Mouse (Mus musculus) ES-E14 (cell line): ENCODE data around the gene Nefh. TPM values are rescaled to one million over a fixed set of nuclear protein-coding genes. Genes with fewer than 3 reads are reported as not detected.
A peak's percentile ranks its signal among the peaks of the same experiment; 100 is the strongest.

Experiments
- DNase-seq: peaks from one replicate; pipeline ENCODE4 v3.0.0-alpha.2; 2013; ENCODE audit warnings: low read depth, low spot score
- H3K27ac ChIP-seq: 2 replicates; pipeline ENCODE4 v1.5.1; 2012; ENCODE audit warnings: low read depth, mild to moderate bottlenecking, low read length, moderate library complexity, mixed read lengths; ENCODE audit not compliant: poor library complexity, insufficient read depth, severe bottlenecking
- H3K36me3 ChIP-seq: 2 replicates; pipeline ENCODE4 v1.6.1; 2012; ENCODE audit warnings: mild to moderate bottlenecking, low read length, moderate library complexity, mixed read lengths; ENCODE audit not compliant: control insufficient read depth, poor library complexity, insufficient read depth, severe bottlenecking
- H3K4me1 ChIP-seq, 2 experiments: fragments of 150-350 bp in 1 of 2; sonication (generic) in 1 of 2; 2 replicates each; pipeline ENCODE4 v1.6.1; 2012; ENCODE audit warnings: low read length in 2 of 2, mild to moderate bottlenecking in 1 of 2, mixed read lengths in 1 of 2; ENCODE audit not compliant: control insufficient read depth in 2 of 2, insufficient read depth in 2 of 2, poor library complexity in 1 of 2
- H3K4me3 ChIP-seq, 2 experiments: fragments of 150-350 bp in 1 of 2; sonication (generic) in 1 of 2; 2 replicates each; pipeline ENCODE4 v1.5.1; 2012; ENCODE audit warnings: low read length in 2 of 2, low read depth in 1 of 2, mild to moderate bottlenecking in 1 of 2, mixed read lengths in 1 of 2; ENCODE audit not compliant: insufficient read depth in 1 of 2, poor library complexity in 1 of 2, severe bottlenecking in 1 of 2
- H3K9ac ChIP-seq: 2 replicates; pipeline ENCODE4 v1.6.1; 2012; ENCODE audit warnings: low read depth, mild to moderate bottlenecking, low read length, mixed read lengths; ENCODE audit not compliant: poor library complexity, insufficient read depth, severe bottlenecking
- H3K9me3 ChIP-seq: fragments of 150-350 bp; sonication (generic); 2 replicates; pipeline ENCODE4 v1.6.1; 2012; ENCODE audit warnings: low read depth, mild to moderate bottlenecking, low read length; ENCODE audit not compliant: control insufficient read depth, insufficient read depth
- CHD2 ChIP-seq: IDR thresholded peaks from 2 replicates; pipeline ENCODE4 v1.6.1; 2014; ENCODE audit warnings: mild to moderate bottlenecking, low read depth, low read length, inconsistent platforms
- HCFC1 ChIP-seq: IDR thresholded peaks from 2 replicates; pipeline ENCODE4 v1.6.1; 2012; ENCODE audit warnings: low read length, inconsistent platforms, borderline replicate concordance; ENCODE audit not compliant: insufficient read depth
- MAFK ChIP-seq: IDR thresholded peaks from 2 replicates; pipeline ENCODE4 v1.6.1; 2014; ENCODE audit warnings: mild to moderate bottlenecking, low read depth, low read length, inconsistent platforms; ENCODE audit not compliant: insufficient read depth
- ZC3H11A ChIP-seq: IDR thresholded peaks from 2 replicates; pipeline ENCODE4 v1.6.1; 2012; ENCODE audit warnings: low read depth, mild to moderate bottlenecking, inconsistent platforms, low read length, borderline replicate concordance
- ZNF384 ChIP-seq: IDR thresholded peaks from 2 replicates; pipeline ENCODE4 v1.6.1; 2012; ENCODE audit warnings: low read depth, low read length, inconsistent platforms
- in situ Hi-C, 2 experiments: fragments of 600-800 bp; cut with MboI; formaldehyde crosslinking; loops; one replicate each; pipeline ENCODE4 v1.15.1; 2025; ENCODE audit warnings: low sequenced_read_pairs in 2 of 2, inconsistent platforms in 1 of 2; ENCODE audit not compliant: unreplicated experiment in 2 of 2
- total RNA-seq: library from RNA; depleted of rRNA; stranded (reverse); fragments of 300-350 nt; gene quantifications from 2 replicates; pipeline ENCODE4 v1.2.3, GENCODE M21; 2012; rRNA removed

Gene Nefh
- 13.9 and 17.7 TPM in 2 replicates for total RNA-seq

- H3K4me1 ChIP-seq, result peaks cover 0 to 2% of the 10 kb centered on the region in 2 experiments; a peak in 1 of 4 replicates
- H3K9me3 ChIP-seq, result no peaks in the 10 kb centered on the region
- peak within 1 kb of the TSS; percentile 68 to 77 for H3K4me3 ChIP-seq
- H3K9ac ChIP-seq, result peak within 1 kb of the TSS; percentile 67
- in situ Hi-C loops, result no loop called here
- H3K36me3 ChIP-seq, result peaks cover 9% of the 10 kb centered on the region
- DNase-seq, result no peak
- no peak within 1 kb of the TSS for H3K27ac ChIP-seq
- TF ChIP-seq CHD2 (no peak), MAFK (no peak), HCFC1 (no peak), ZC3H11A (no peak), ZNF384 (no peak)
Observed at GRCm38 (mm10) chr11:4947813-4948174, at the start of gene Nefh. TSS of gene Nefh (minus strand) at chr11:4948064.

- Histone ChIP-seq H3K9me3 (no peaks in the 10 kb centered on the region), H3K4me1 (no peaks in the 10 kb centered on the region), H3K9ac (no peak overlapping the region), H3K4me3 (no peak overlapping the region), H3K27ac (no peak overlapping the region), H3K36me3 (peaks cover 2% of the 10 kb centered on the region; the same call in 1 of the 2 replicates)
- DNase-seq, result no peak
- in situ Hi-C loops, result no loop called here
- no peak for TF ChIP-seq ZC3H11A
- no peak for TF ChIP-seq CHD2
- TF ChIP-seq ZNF384, result no peak
- TF ChIP-seq MAFK, result no peak
- TF ChIP-seq HCFC1, result no peak
Observed at GRCm38 (mm10) chr11:4996621-4997199, 48.8 kb upstream of the Nefh start.

GRCm38 (mm10) chr11:4995676-4996075 is 47.8 kb upstream of the Nefh start:
- no peak for DNase-seq
- Histone ChIP-seq H3K4me1 (no peaks in the 10 kb centered on the region), H3K9ac (no peak overlapping the region), H3K36me3 (peaks cover 2% of the 10 kb centered on the region; the same call in 1 of the 2 replicates), H3K9me3 (no peaks in the 10 kb centered on the region), H3K4me3 (no peak overlapping the region), H3K27ac (no peak overlapping the region)
- in situ Hi-C loops, result no loop called here
- no peak for TF ChIP-seq ZC3H11A
- TF ChIP-seq MAFK, result no peak

GRCm38 (mm10) chr11:4992471-4992870 is 44.6 kb upstream of the Nefh start:
- Histone ChIP-seq H3K36me3 (peaks cover 4% of the 10 kb centered on the region; the same call in 1 of the 2 replicates), H3K9me3 (no peaks in the 10 kb centered on the region), H3K9ac (no peak overlapping the region), H3K4me1 (peaks cover 0 to under 1% of the 10 kb centered on the region in 2 experiments; a peak in 1 of 4 replicates), H3K4me3 (no peak overlapping the region), H3K27ac (no peak overlapping the region)
- in situ Hi-C loops, result no loop called here
- no peak for DNase-seq
- no peak for TF ChIP-seq ZC3H11A
- no peak for TF ChIP-seq CHD2
- TF ChIP-seq ZNF384, result no peak
- TF ChIP-seq MAFK, result no peak
- TF ChIP-seq HCFC1, result no peak

GRCm38 (mm10) chr11:4989187-4989586 is 41.3 kb upstream of the Nefh start:
- Histone ChIP-seq H3K4me1 (peaks cover 3 to 4% of the 10 kb centered on the region in 2 experiments; a peak in 1 of 4 replicates), H3K27ac (no peak overlapping the region), H3K36me3 (peaks cover 4% of the 10 kb centered on the region; the same call in 1 of the 2 replicates), H3K4me3 (no peak overlapping the region), H3K9ac (no peak overlapping the region), H3K9me3 (no peaks in the 10 kb centered on the region)
- TF ChIP-seq MAFK (no peak), ZC3H11A (no peak), HCFC1 (no peak), CHD2 (no peak), ZNF384 (no peak)
- in situ Hi-C loops, result no loop called here
- DNase-seq, result no peak
